Mouse (Mus musculus): Measurements from ENCODE around the gene Pkp3.

Pkp3 gene

GRCm38 (mm10) chr7:141094487-141095205, 16.6 kb downstream of the Pkp3 start:
- peak; percentile 81 for DNase-seq (ENCODE audit: low spot score)

GRCm38 (mm10) chr7:141096021-141096420, 18.0 kb downstream of the Pkp3 start:
- DNase-seq (ENCODE audit: low spot score), result no peak

GRCm38 (mm10) chr7:141096649-141097056, 18.6 kb downstream of the Pkp3 start:
- peak; percentile 71 for DNase-seq (ENCODE audit: low spot score)

GRCm38 (mm10) chr7:141097177-141097576, 19.2 kb downstream of the Pkp3 start:
- DNase-seq (ENCODE audit: low spot score), result no peak

- DNase-seq (ENCODE audit: low spot score), result peak; percentile 84
These were observed 22.1 kb downstream of the Pkp3 start, which contains the start of gene Sigirr for GRCm38 (mm10) chr7:141099911-141100691. Sigirr (minus strand) TSS chr7:141100572.

- no peak for DNase-seq (ENCODE audit: low spot score)
These were observed 25.1 kb downstream of the Pkp3 start for GRCm38 (mm10) chr7:141103161-141103560.

GRCm38 (mm10) chr7:141115874-141116273, 37.9 kb downstream of the Pkp3 start:
- no peak for DNase-seq (ENCODE audit: low spot score)

GRCm38 (mm10) chr7:141117636-141118035, 39.6 kb downstream of the Pkp3 start, which contains the start of gene Ano9:
Ano9 (minus strand) TSS chr7:141117806.
- peak; percentile 60 for DNase-seq (ENCODE audit: low spot score)

- DNase-seq (ENCODE audit: low spot score), result peak; percentile 20
These were observed 41.5 kb downstream of the Pkp3 start for GRCm38 (mm10) chr7:141119487-141119886.

- DNase-seq (ENCODE audit: low spot score), result no peak
These were observed 42.6 kb downstream of the Pkp3 start for GRCm38 (mm10) chr7:141120605-141121004.

GRCm38 (mm10) chr7:141121051-141121531, 43.1 kb downstream of the Pkp3 start:
- peak; percentile 86 for DNase-seq (ENCODE audit: low spot score)

- peak; percentile 67 for DNase-seq (ENCODE audit: low spot score)
These were observed 44.2 kb downstream of the Pkp3 start, which contains the start of gene Ptdss2 for GRCm38 (mm10) chr7:141122245-141122644. Ptdss2 (plus strand) TSS chr7:141122382.

- DNase-seq (ENCODE audit: low spot score), result peak; percentile 100
These were observed 44.9 kb downstream of the Pkp3 start for GRCm38 (mm10) chr7:141122689-141123516.

GRCm38 (mm10) chr7:141123517-141123856, 45.5 kb downstream of the Pkp3 start:
- DNase-seq (ENCODE audit: low spot score), result no peak

GRCm38 (mm10) chr7:141131024-141131820, 53.2 kb downstream of the Pkp3 start:
- DNase-seq (ENCODE audit: low spot score), result peak; percentile 93

- peak; percentile 32 for DNase-seq (ENCODE audit: low spot score)
These were observed 54.1 kb downstream of the Pkp3 start for GRCm38 (mm10) chr7:141131904-141132755.
